Mouse (Mus musculus) heart, embryonic 11.5 days (tissue): ENCODE measurements around the gene Msx1. TPM values are rescaled to one million over a fixed set of nuclear protein-coding genes. Genes with fewer than 3 reads are reported as not detected.

Source experiments
- ATAC-seq: fragments of 200-750 bp; cut with Nextera tagmentation; replicated peaks from 2 replicates; pipeline ENCODE4 v1.8.0; 2017; ENCODE audit warnings: moderate library complexity; ENCODE audit not compliant: insufficient number of reproducible peaks, low FRiP score, low TSS enrichment
- H3K27ac ChIP-seq: fragments of 300-500 bp; sonication (generic); 2 replicates; pipeline ENCODE4 v1.5.1; 2014; ENCODE audit warnings: mild to moderate bottlenecking, low read depth, low read length
- H3K27me3 ChIP-seq: fragments of 300-500 bp; sonication (generic); 2 replicates; pipeline ENCODE4 v1.6.1; 2014; ENCODE audit warnings: mild to moderate bottlenecking, low read length, mixed read lengths; ENCODE audit not compliant: control insufficient read depth, insufficient read depth
- H3K36me3 ChIP-seq: fragments of 300-500 bp; sonication (generic); 2 replicates; pipeline ENCODE4 v1.6.1; 2014; ENCODE audit warnings: mild to moderate bottlenecking, low read length, moderate library complexity, mixed read lengths; ENCODE audit not compliant: control insufficient read depth, insufficient read depth
- H3K4me1 ChIP-seq: fragments of 300-500 bp; sonication (generic); 2 replicates; pipeline ENCODE4 v1.6.1; 2014; ENCODE audit warnings: low read length; ENCODE audit not compliant: control insufficient read depth, insufficient read depth
- H3K4me2 ChIP-seq: fragments of 300-500 bp; sonication (generic); 2 replicates; pipeline ENCODE4 v1.6.1; 2014; ENCODE audit warnings: mild to moderate bottlenecking, moderate library complexity
- H3K4me3 ChIP-seq: fragments of 300-500 bp; sonication (generic); 2 replicates; pipeline ENCODE4 v1.5.1; 2014; ENCODE audit warnings: low read depth, low read length
- H3K9ac ChIP-seq: fragments of 300-500 bp; sonication (generic); 2 replicates; pipeline ENCODE4 v1.6.1; 2014; ENCODE audit warnings: mild to moderate bottlenecking, low read depth, low read length, moderate library complexity
- H3K9me3 ChIP-seq: fragments of 300-500 bp; sonication (generic); replicated peaks from 2 replicates; pipeline ENCODE4 v1.6.1; 2016; ENCODE audit warnings: low read length; ENCODE audit not compliant: control insufficient read depth
- WGBS: fragments of 180-500 bp; shearing (Covaris S2); extraction: QIAGEN DNeasy Blood & Tissue Kit; methylation state at CpG from one replicate; pipeline ENCODE4 v1.1.7; 2014; ENCODE audit not compliant: insufficient replicate concordance; 5-methylcytosine and 5-hydroxymethylcytosine counted together
- polyA plus RNA-seq: library from polyadenylated mRNA; unstranded; fragments of >200 nt; fragmentation: Nextera tagmentation; extraction: Ambion mirVana; gene quantifications from 2 replicates; pipeline ENCODE4 v1.2.1, GENCODE M21; 2014

Msx1 gene
- polyA plus RNA-seq = 18.3 and 18.6 TPM in 2 replicates

GRCm38 (mm10) chr5:37824461-37824795 is at the start of gene Msx1:
TSS of gene Msx1 (minus strand) at chr5:37824583.
- H3K4me1 ChIP-seq = peaks cover 14% of the 10 kb centered on the region
- peaks cover 90% of the 10 kb centered on the region for H3K27me3 ChIP-seq

GRCm38 (mm10) chr5:37865471-37865870 is 41.1 kb upstream of the Msx1 start:
- H3K4me2 ChIP-seq = no peak overlapping the region
- H3K9me3 ChIP-seq = no peaks in the 10 kb centered on the region
- H3K27me3 ChIP-seq = 0 out of 2 replicates have a peak, but pooled peaks cover 6% of the 10 kb centered on the region
- H3K9ac ChIP-seq = no peak overlapping the region
- H3K27ac ChIP-seq = no peak overlapping the region
- 68% methylated on average over 6 of the region's 6 CpGs for WGBS
- H3K4me1 ChIP-seq = no peaks in the 10 kb centered on the region
- no peaks in the 10 kb centered on the region for H3K36me3 ChIP-seq
- no peak for ATAC-seq
- H3K4me3 ChIP-seq = no peak overlapping the region

More at GRCm38 (mm10) chr5:37824461-37824795, at the start of gene Msx1:
- H3K4me2 ChIP-seq = peak within 1 kb of the TSS; percentile 98
- H3K4me3 ChIP-seq = peak within 1 kb of the TSS; percentile 66
- no peaks in the 10 kb centered on the region for H3K36me3 ChIP-seq
- 0% methylated on average over 35 of the region's 37 CpGs for WGBS
- ATAC-seq = peak; percentile 81
- H3K27ac ChIP-seq = peak within 1 kb of the TSS; percentile 22; the same call in 1 of the 2 replicates
- H3K9ac ChIP-seq = peak within 1 kb of the TSS; percentile 74
- H3K9me3 ChIP-seq = no peaks in the 10 kb centered on the region

GRCm38 (mm10) chr5:37864309-37864708 is 39.9 kb upstream of the Msx1 start:
- no peaks in the 10 kb centered on the region for H3K36me3 ChIP-seq
- H3K4me3 ChIP-seq = no peak overlapping the region
- 87% methylated on average over 2 of the region's 2 CpGs for WGBS
- no peaks in the 10 kb centered on the region for H3K4me1 ChIP-seq
- no peaks in the 10 kb centered on the region for H3K9me3 ChIP-seq
- H3K27ac ChIP-seq = no peak overlapping the region
- no peak overlapping the region for H3K9ac ChIP-seq
- H3K4me2 ChIP-seq = no peak overlapping the region
- H3K27me3 ChIP-seq = 0 out of 2 replicates have a peak, but pooled peaks cover 6% of the 10 kb centered on the region
- ATAC-seq = no peak

GRCm38 (mm10) chr5:37860846-37861245 is 36.5 kb upstream of the Msx1 start:
- Histone ChIP-seq H3K27ac (no peak overlapping the region), H3K4me1 (no peaks in the 10 kb centered on the region), H3K4me2 (no peak overlapping the region), H3K36me3 (no peaks in the 10 kb centered on the region), H3K9me3 (no peaks in the 10 kb centered on the region), H3K27me3 (0 out of 2 replicates have a peak, but pooled peaks cover 4% of the 10 kb centered on the region), H3K9ac (no peak overlapping the region), H3K4me3 (no peak overlapping the region)
- no peak for ATAC-seq
- 79% methylated on average over 6 of the region's 6 CpGs for WGBS

- no peaks in the 10 kb centered on the region for H3K27me3 ChIP-seq
- no peaks in the 10 kb centered on the region for H3K4me1 ChIP-seq
- no peak overlapping the region for H3K4me3 ChIP-seq
- no peak overlapping the region for H3K9ac ChIP-seq
- H3K36me3 ChIP-seq = no peaks in the 10 kb centered on the region
- no peak for ATAC-seq
- no peak overlapping the region for H3K4me2 ChIP-seq
- no peak overlapping the region for H3K27ac ChIP-seq
- 59% methylated on average over 7 of the region's 7 CpGs for WGBS
- H3K9me3 ChIP-seq = no peaks in the 10 kb centered on the region
Observed at GRCm38 (mm10) chr5:37860151-37860721, 35.9 kb upstream of the Msx1 start.

GRCm38 (mm10) chr5:37857763-37858545 is 33.6 kb upstream of the Msx1 start:
- Histone ChIP-seq H3K4me1 (no peaks in the 10 kb centered on the region), H3K9me3 (no peaks in the 10 kb centered on the region), H3K4me3 (no peak overlapping the region), H3K4me2 (no peak overlapping the region), H3K27me3 (no peaks in the 10 kb centered on the region), H3K36me3 (no peaks in the 10 kb centered on the region), H3K9ac (no peak overlapping the region), H3K27ac (no peak overlapping the region)
- no peak for ATAC-seq
- 52% methylated on average over 14 of the region's 14 CpGs for WGBS

GRCm38 (mm10) chr5:37856057-37856456 is 31.7 kb upstream of the Msx1 start:
- WGBS = 34% methylated on average over 5 of the region's 5 CpGs
- no peaks in the 10 kb centered on the region for H3K4me1 ChIP-seq

GRCm38 (mm10) chr5:37854233-37854632 is 29.9 kb upstream of the Msx1 start:
- no peak for ATAC-seq
- no peaks in the 10 kb centered on the region for H3K9me3 ChIP-seq
- WGBS = 72% methylated on average over 6 of the region's 6 CpGs
- H3K9ac ChIP-seq = no peak overlapping the region
- no peak overlapping the region for H3K27ac ChIP-seq
- no peak overlapping the region for H3K4me3 ChIP-seq
- no peaks in the 10 kb centered on the region for H3K27me3 ChIP-seq
- no peaks in the 10 kb centered on the region for H3K4me1 ChIP-seq
- H3K36me3 ChIP-seq = no peaks in the 10 kb centered on the region
- no peak overlapping the region for H3K4me2 ChIP-seq

More at GRCm38 (mm10) chr5:37856057-37856456, 31.7 kb upstream of the Msx1 start:
- Histone ChIP-seq H3K27ac (no peak overlapping the region), H3K4me3 (no peak overlapping the region), H3K9me3 (no peaks in the 10 kb centered on the region), H3K36me3 (no peaks in the 10 kb centered on the region), H3K9ac (no peak overlapping the region), H3K27me3 (no peaks in the 10 kb centered on the region), H3K4me2 (no peak overlapping the region)
- no peak for ATAC-seq
